Mouse (Mus musculus) hematopoietic stem cell, adult 5-6 weeks (primary cell): ENCODE measurements around the gene Phc1. TPM values are rescaled to one million over a fixed set of nuclear protein-coding genes. Genes with fewer than 3 reads are reported as not detected.
A peak's percentile ranks its signal among the peaks of the same experiment; 100 is the strongest.

Experiments
- ATAC-seq, 2 experiments: fragments of 125-278 bp in 1 of 2; replicated peaks in 1 of 2; 2 replicates each; pipeline ENCODE4 v1.8.0; 2016 to 2017; ENCODE audit warnings: inconsistent platforms in 2 of 2, mild to moderate bottlenecking in 2 of 2, moderate number of reproducible peaks in 2 of 2, low read depth in 1 of 2, moderate TSS enrichment in 1 of 2; ENCODE audit not compliant: low FRiP score in 2 of 2, poor library complexity in 2 of 2, severe bottlenecking in 2 of 2, insufficient read depth in 1 of 2, low TSS enrichment in 1 of 2
- total RNA-seq: library from RNA; stranded (forward); fragments of 172-1452, 232-1000 nt; gene quantifications from 2 replicates; pipeline ENCODE4 v1.2.3, GENCODE M21; 2017

Gene Phc1
- total RNA-seq, 1 experiment from 2014 or later = 19.4 TPM

DNA sequence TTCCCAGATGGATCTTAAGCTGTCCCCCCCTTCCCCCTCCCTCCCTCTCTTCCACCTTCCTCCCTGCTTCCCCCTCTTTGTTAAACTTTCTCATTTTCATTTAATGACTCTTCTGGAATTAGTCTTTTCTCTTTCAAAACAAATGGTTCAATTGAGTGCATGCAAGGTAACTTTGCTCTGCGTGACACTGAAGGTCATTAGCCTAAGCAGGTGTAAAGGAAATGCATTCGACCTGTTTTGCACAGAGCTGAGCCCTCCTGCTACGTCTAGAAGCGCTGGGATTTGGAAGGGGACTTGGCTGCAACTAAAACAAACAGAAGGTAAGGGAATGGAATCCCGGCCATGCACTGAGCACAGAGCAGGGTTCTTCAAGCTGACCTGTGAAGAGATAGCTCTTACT is 1.8 kb upstream of the Phc1 start:
- ATAC-seq = no peak

DNA sequence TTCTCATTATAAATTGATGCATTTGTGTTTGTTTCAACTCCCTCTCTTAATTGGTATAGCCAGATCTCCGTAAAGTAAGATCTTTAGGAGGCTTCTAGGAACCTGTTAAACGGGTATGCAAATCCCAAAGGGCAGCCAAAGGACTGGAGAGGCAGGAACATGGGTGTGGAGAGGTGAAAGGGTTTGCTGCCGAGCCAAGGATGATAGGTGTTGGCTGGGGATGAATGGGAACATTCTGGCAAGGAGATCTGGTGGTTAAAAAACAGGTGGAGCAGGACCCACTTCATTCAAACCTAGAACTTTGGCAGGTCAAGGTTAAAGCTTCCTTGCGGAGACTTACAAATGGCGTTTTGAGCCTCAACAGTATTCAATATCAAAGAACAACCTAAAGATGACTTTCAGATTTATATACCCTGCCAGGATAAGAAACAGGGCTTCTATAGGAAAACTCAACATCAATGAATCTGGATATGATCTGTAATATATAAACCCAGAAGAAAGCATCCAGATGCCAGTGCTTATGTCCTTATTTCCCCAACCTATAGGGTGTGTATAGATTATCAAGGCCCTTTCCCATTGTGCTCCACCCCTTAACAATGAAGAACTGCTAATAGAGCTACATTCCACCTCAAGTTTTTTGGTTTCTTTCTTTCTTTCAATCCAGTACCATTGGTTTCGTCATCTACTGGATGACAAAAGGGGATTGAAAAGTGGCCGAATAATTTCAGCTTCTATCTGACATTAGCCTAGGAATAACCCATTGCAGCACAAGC is 863 bp upstream of the Phc1 start:
- no peak for ATAC-seq

- ATAC-seq = peak; percentile 40 to 52; a peak in 3 of 4 replicates
These were observed 566 bp downstream of the Phc1 start for GRCm38 (mm10) chr6:122339648-122340341.

DNA sequence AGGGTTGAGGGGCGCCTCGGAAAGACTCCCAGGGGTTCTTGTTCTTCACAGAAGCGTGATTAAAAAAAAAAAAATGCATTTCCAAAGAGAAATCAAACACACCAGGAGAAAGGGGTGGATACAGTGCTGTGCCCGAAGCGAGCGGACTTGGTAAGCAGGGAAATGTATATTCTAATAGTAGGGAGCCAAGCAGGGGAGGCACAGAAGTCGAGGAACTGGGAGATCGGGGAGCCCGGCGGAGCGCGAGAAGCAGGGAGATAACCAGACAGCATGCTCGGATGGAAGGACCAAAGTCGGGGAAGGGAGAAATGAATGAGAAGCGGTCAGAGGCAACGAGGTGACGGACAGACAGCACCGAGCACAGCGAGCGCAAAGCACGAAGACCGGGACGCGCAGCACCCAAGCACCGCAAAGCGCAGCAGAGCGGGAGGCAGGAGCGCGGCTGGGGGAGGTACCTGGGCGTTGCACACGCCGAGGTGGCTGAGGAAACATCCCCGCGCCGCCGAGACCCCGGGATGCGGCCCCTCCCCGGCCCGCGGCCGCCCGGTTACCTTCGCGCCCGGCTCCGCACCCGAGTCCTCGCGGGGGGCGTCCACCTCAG is 1.2 kb downstream of the Phc1 start:
- peak; percentile 43 to 68 for ATAC-seq

DNA sequence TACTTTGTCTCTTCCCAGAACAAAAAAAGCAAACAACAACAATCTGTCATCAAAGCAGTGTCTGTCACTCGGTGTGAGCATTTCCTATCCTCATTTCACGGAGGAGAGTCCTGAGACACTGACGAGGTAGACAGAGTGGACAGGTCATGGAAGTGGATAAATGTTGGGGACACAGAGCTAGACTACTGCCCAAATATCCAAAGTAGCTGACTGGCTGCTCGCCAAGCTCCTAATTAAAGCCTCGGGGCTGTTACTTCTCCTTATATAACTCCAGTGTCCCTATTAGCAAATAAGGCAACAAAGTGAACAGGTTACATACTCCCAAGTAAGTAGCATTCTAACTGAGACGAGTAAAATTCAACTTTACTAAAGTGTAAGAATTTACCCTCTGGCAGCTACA is 2.8 kb downstream of the Phc1 start:
- no peak for ATAC-seq

DNA sequence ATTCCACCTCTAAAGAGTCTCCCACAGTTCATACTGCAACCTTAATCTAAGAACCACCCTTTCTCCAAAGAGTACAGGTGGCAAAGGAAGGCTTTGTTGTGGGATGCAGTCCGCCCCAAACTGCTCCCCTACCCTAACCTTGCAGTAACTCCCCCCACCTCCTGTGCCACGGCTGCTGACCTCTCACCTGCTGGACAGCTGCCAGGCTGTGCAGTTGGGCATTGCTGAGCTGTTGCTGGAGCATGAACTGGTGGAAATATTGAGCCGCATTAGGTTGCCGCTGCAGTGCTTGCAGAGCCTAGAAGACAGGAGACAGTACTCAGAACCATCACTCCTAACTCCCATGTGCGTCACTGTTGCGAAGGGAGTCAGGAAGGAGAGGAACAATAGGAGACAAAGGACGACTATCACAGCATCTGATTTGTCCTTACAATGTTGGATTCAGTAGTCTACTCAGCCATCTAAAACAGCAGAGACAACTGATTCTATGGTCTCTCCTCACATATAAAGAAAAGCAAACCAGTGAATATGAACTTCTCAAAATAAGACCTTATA is 5.5 kb downstream of the Phc1 start:
- no peak for ATAC-seq

GRCm38 (mm10) chr6:122333081-122333612 is 7.2 kb downstream of the Phc1 start:
- no peak for ATAC-seq

DNA sequence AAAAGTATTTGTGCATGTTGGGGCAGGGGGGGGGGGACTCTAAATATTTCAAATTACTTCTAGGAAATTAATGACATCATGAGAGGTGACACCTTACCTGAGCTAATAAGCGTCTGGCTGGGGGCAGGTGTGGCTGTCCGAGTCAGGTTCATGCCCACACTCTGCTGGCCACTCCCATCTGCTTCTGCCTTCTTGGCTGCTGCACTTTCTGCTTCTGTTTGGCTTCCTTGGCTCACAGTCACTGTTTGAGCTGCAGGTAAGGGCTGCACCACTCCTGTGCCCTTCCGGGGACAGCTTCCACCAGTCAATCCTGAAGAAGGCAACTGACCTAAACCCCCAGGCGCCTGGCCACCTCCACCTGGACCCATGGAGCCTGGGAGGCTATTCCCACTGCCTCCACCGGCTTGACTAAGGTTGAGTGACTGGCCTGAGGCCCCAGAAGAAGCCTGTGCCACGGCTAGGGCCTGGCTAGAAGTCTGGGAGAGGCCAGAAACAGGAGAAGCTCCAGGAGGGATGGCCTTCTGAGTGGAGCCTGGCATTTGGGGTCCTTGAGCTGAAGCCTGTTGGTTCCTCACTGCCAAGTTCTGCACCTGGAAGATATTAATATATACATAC is 14.9 kb downstream of the Phc1 start:
- ATAC-seq = no peak

- no peak for ATAC-seq
These were observed 21.6 kb downstream of the Phc1 start for GRCm38 (mm10) chr6:122318726-122319125.

GRCm38 (mm10) chr6:122310187-122310820 is 30.1 kb downstream of the Phc1 start:
- ATAC-seq = no peak

GRCm38 (mm10) chr6:122309446-122309960 is 30.9 kb downstream of the Phc1 start:
- no peak for ATAC-seq

- peak; percentile 93 to 94 for ATAC-seq
These were observed 31.6 kb downstream of the Phc1 start, which contains the start of gene M6pr for GRCm38 (mm10) chr6:122308505-122309393. M6pr (plus strand) TSS chr6:122308720.

GRCm38 (mm10) chr6:122308136-122308504 is 32.2 kb downstream of the Phc1 start:
- no peak for ATAC-seq

- no peak for ATAC-seq
These were observed 33.7 kb downstream of the Phc1 start for GRCm38 (mm10) chr6:122306707-122307106.

DNA sequence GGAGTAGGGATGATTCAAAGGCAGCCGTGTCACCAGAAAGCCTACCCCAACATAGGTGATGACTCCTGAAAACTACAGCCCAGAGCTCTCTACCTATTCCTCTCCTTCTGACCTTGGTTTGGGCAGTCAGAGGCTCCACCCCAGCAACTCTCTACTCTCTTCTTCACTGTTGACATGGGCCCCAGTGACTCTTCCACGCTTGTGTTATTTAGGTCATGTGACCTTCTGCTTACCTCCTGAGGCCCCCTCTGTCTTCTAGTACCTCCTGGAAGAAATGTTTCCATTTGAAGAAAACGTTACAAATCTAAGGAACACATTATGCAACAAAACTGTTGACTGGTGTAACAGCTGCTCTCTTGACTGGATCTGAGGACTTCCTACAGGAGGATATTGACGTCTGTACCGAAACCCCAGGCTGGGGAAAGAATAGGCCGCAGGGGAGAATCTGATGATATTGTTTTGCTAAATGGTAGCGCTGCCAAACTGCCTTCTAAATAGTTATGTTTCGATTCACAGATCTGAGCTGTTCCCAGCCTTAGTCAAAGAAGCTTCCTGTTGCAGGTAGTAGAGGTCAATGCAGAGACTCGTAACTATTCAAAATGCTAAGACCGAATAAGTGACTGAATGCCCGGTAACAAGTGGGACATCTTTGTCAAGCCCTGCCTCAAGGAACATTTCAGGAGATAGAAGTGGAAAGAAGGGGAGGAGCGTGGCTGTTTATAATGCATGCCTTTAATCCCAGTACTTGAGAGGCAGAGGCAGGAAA is 35.4 kb downstream of the Phc1 start:
- ATAC-seq = no peak
